9 mouse cellular contexts compared by ENCODE assay signal in the genomic region with DNA sequence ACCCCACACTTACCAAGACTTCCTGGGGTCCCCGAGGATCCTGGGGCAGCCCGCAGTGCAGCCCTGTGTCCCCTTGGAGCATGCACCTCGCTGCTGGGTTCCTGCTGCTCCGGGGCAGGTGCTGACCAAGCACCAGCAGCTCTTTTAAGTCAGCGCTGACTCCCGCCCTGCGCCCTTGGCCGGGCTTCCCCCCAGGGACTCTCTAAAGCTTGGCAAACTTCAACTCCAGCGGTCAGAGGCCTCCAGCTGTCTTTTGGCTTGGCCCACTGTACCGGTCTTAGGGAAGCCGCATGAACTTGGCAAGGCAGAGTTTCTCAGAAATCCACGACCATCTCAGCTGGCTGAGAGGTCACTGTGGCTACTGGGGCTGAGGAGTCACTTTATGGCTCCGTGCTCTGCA. TPM values are rescaled to one million over a fixed set of nuclear protein-coding genes. Genes with fewer than 3 reads are reported as not detected.
DNase-seq lines count a peak whose midpoint lies in the region; ATAC-seq and TF ChIP-seq lines count a peak whose summit lies in the region.
"Had no signal": no experiment of that assay in that cellular context is flagged by ENCODE, and none has a peak within 500 bp of the region (broad histone marks: within the 10 kb centered on the region; RNA-seq: fewer than 3 reads in every experiment).

A gene (minus strand): TSS at position 111 of the 400 bp plus-strand sequence.

- TF ChIP-seq EP300 in heart, postnatal 0 days (IDR thresholded peaks at IDR 0.05; ENCODE audit: low read depth) = no peak
- no peak for TF ChIP-seq EP300 in stomach, postnatal 0 days (optimal IDR thresholded peaks at IDR 0.05)

- peak within 1 kb of the TSS; percentile 18; the same call in 1 of the 2 replicates for H3K4me2 ChIP-seq in limb, embryonic 12.5 days
- 0 out of 2 replicates have a peak within 1 kb of the TSS, but pooled peaks have one; percentile 1 for H3K4me2 ChIP-seq in heart, postnatal 0 days (ENCODE audit: low read depth, low read length)
- H3K4me2 ChIP-seq in liver, embryonic 12.5 days = peak within 1 kb of the TSS; percentile 16; the same call in 1 of the 2 replicates
- H3K4me2 ChIP-seq in stomach, postnatal 0 days (replicated peaks; ENCODE audit: low read depth) = peak within 1 kb of the TSS; percentile 32

- TF ChIP-seq CTCF in heart, postnatal 0 days (IDR thresholded peaks at IDR 0.05; ENCODE audit: low read depth) = no peak
- no peak for TF ChIP-seq CTCF in stomach, postnatal 0 days (IDR thresholded peaks at IDR 0.05; ENCODE audit: low read depth)

- H3K27ac ChIP-seq in limb, embryonic 12.5 days = no peak within 1 kb of the TSS
- H3K27ac ChIP-seq in limb, embryonic 10.5 days = no peak within 1 kb of the TSS
- no peak within 1 kb of the TSS for H3K27ac ChIP-seq in heart, postnatal 0 days (ENCODE audit: low read depth)
- no peak within 1 kb of the TSS for H3K27ac ChIP-seq in liver, embryonic 12.5 days
- H3K27ac ChIP-seq in stomach, postnatal 0 days (replicated peaks) = no peak within 1 kb of the TSS

- DNase-seq in limb, embryonic 10.5 days (ENCODE audit: low spot score) = no peak
- DNase-seq in heart, postnatal 0 days (ENCODE audit: low spot score) = peak; percentile 15
- DNase-seq in stomach, postnatal 0 days (ENCODE audit: low spot score) = peak; percentile 26
- no peak for DNase-seq in Muller cell, postnatal 12 days (ENCODE audit: inconsistent ontology term)
- no peak for DNase-seq in frontal cortex, postnatal 10 days (ENCODE audit: low spot score in 2 of 2)

- peaks cover 9% of the 10 kb centered on the region for H3K4me1 ChIP-seq in limb, embryonic 12.5 days (replicated peaks)
- H3K4me1 ChIP-seq in limb, embryonic 10.5 days = peaks cover 10% of the 10 kb centered on the region
- H3K4me1 ChIP-seq in heart, postnatal 0 days (ENCODE audit: control insufficient read depth, insufficient read depth) = peaks cover 6% of the 10 kb centered on the region; the same call in 1 of the 2 replicates
- H3K4me1 ChIP-seq in liver, embryonic 12.5 days = no peaks in the 10 kb centered on the region
- H3K4me1 ChIP-seq in stomach, postnatal 0 days (replicated peaks; ENCODE audit: control insufficient read depth, insufficient read depth) = peaks cover 2% of the 10 kb centered on the region; the same call in 1 of the 2 replicates

- no peaks in the 10 kb centered on the region for H3K9me3 ChIP-seq in limb, embryonic 12.5 days
- no peaks in the 10 kb centered on the region for H3K9me3 ChIP-seq in limb, embryonic 10.5 days (replicated peaks)
- H3K9me3 ChIP-seq in heart, postnatal 0 days (replicated peaks; ENCODE audit: control insufficient read depth, low read length) = no peaks in the 10 kb centered on the region
- H3K9me3 ChIP-seq in liver, embryonic 12.5 days (replicated peaks) = no peaks in the 10 kb centered on the region
- no peaks in the 10 kb centered on the region for H3K9me3 ChIP-seq in stomach, postnatal 0 days (ENCODE audit: control insufficient read depth, low read length)

- no peaks in the 10 kb centered on the region for H3K36me3 ChIP-seq in limb, embryonic 12.5 days
- H3K36me3 ChIP-seq in limb, embryonic 10.5 days = no peaks in the 10 kb centered on the region
- H3K36me3 ChIP-seq in heart, postnatal 0 days (replicated peaks; ENCODE audit: control insufficient read depth, insufficient read depth, low read length) = no peaks in the 10 kb centered on the region
- no peaks in the 10 kb centered on the region for H3K36me3 ChIP-seq in liver, embryonic 12.5 days
- no peaks in the 10 kb centered on the region for H3K36me3 ChIP-seq in stomach, postnatal 0 days (ENCODE audit: control insufficient read depth, insufficient read depth, low read length)

- no peak within 1 kb of the TSS for H3K9ac ChIP-seq in limb, embryonic 12.5 days (replicated peaks)
- no peak within 1 kb of the TSS for H3K9ac ChIP-seq in heart, postnatal 0 days (replicated peaks; ENCODE audit: low read depth, low read length)
- H3K9ac ChIP-seq in liver, embryonic 12.5 days = no peak within 1 kb of the TSS
- no peak within 1 kb of the TSS for H3K9ac ChIP-seq in stomach, postnatal 0 days (ENCODE audit: low read length)

- ATAC-seq in limb, embryonic 12.5 days (ENCODE audit: insufficient number of reproducible peaks, insufficient read depth, low FRiP score, low TSS enrichment, low read depth) = no peak
- ATAC-seq in heart, postnatal 0 days (ENCODE audit: insufficient read depth, low read depth) = no peak; the same call in 1 of the 2 replicates
- no peak for ATAC-seq in liver, embryonic 12.5 days
- ATAC-seq in stomach, postnatal 0 days (ENCODE audit: low FRiP score, low TSS enrichment) = peak; percentile 63; the same call in 1 of the 2 replicates
- no peak for ATAC-seq in erythroid progenitor cell, adult 5-6 weeks (replicated peaks; ENCODE audit: low FRiP score, poor library complexity, severe bottlenecking)

- peaks cover 20% of the 10 kb centered on the region for H3K27me3 ChIP-seq in limb, embryonic 12.5 days
- peaks cover 17% of the 10 kb centered on the region for H3K27me3 ChIP-seq in limb, embryonic 10.5 days (ENCODE audit: low read depth, poor library complexity, severe bottlenecking)
- no peaks in the 10 kb centered on the region for H3K27me3 ChIP-seq in heart, postnatal 0 days (ENCODE audit: control insufficient read depth, insufficient read depth, low read length)
- H3K27me3 ChIP-seq in liver, embryonic 12.5 days (replicated peaks) = no peaks in the 10 kb centered on the region; the same call in 1 of the 2 replicates
- H3K27me3 ChIP-seq in stomach, postnatal 0 days (ENCODE audit: control insufficient read depth, insufficient read depth, low read length) = no peaks in the 10 kb centered on the region

- H3K4me3 ChIP-seq in limb, embryonic 12.5 days (replicated peaks) = no peak within 1 kb of the TSS
- H3K4me3 ChIP-seq in limb, embryonic 10.5 days = no peak within 1 kb of the TSS
- no peak within 1 kb of the TSS for H3K4me3 ChIP-seq in heart, postnatal 0 days (ENCODE audit: low read depth, low read length)
- no peak within 1 kb of the TSS for H3K4me3 ChIP-seq in liver, embryonic 12.5 days
- peak within 1 kb of the TSS; percentile 6 for H3K4me3 ChIP-seq in stomach, postnatal 0 days (ENCODE audit: low read depth, low read length)

- 14% methylated on average over 13 of the region's 13 CpGs for WGBS in limb, embryonic 12.5 days
- 13% methylated on average over 13 of the region's 13 CpGs for WGBS in limb, embryonic 10.5 days
- 14% methylated on average over 13 of the region's 13 CpGs for WGBS in heart, postnatal 0 days
- 24% methylated on average over 13 of the region's 13 CpGs for WGBS in liver, embryonic 12.5 days (ENCODE audit: insufficient replicate concordance)
- WGBS in stomach, postnatal 0 days = 8% methylated on average over 13 of the region's 13 CpGs

RNA-seq across cellular contexts. Expression of the gene that starts here (rescaled TPM):
- polyA plus RNA-seq in limb, embryonic 12.5 days (2016; fragmentation: Nextera tagmentation; extraction: Ambion mirVana) = 0.43 and 0.70 TPM in 2 replicates
- polyA plus RNA-seq in limb, embryonic 10.5 days (2016; fragmentation: Nextera tagmentation; extraction: Ambion mirVana) = 0.10 TPM in 1 of 2 replicates, not detected in the other
- 0.23 TPM in 1 of 2 replicates, not detected in the other for total RNA-seq in heart, postnatal 0 days (2014; rRNA removed; ENCODE audit: low replicate concordance)
- polyA plus RNA-seq in heart, postnatal 0 days (2015; fragmentation: Nextera tagmentation; extraction: Ambion mirVana) = 0.03 and 0.15 TPM in 2 replicates
- polyA plus RNA-seq in liver, embryonic 12.5 days (2016; fragmentation: Nextera tagmentation; extraction: Ambion mirVana) = not detected in 2 replicates
- 2.9 and 3.4 TPM in 2 replicates for polyA plus RNA-seq in stomach, postnatal 0 days (2015; fragmentation: Nextera tagmentation; extraction: Ambion mirVana)
- total RNA-seq in erythroid progenitor cell, adult 5-6 weeks (2015; ENCODE audit: low replicate concordance) = not detected in 2 replicates
- not detected in 2 replicates for total RNA-seq in erythroid progenitor cell, adult 5-6 weeks (2017; ENCODE audit: low replicate concordance)
- total RNA-seq: granulocyte monocyte progenitor cell, adult 5-6 weeks had no signal

Comparison
In these comparisons a context has a peak if more than half of its experiments do, and no peak if none do; other contexts are left out.
1. Peak in DNase-seq and H3K4me2 ChIP-seq in heart, postnatal 0 days; RNA of the gene not detected or under 1 TPM.